Mouse (Mus musculus) intestine, embryonic 14.5 days (tissue): ENCODE results near the gene Cln3. TPM values are rescaled to one million over a fixed set of nuclear protein-coding genes. Genes with fewer than 3 reads are reported as not detected.
A peak's percentile ranks its signal among the peaks of the same experiment; 100 is the strongest.

Source experiments
- ATAC-seq: fragments of 200-750 bp; cut with Nextera tagmentation; replicated peaks from 2 replicates; pipeline ENCODE4 v1.8.0; 2017; ENCODE audit warnings: low read depth, moderate number of reproducible peaks, moderate TSS enrichment, moderate library complexity; ENCODE audit not compliant: low FRiP score, low TSS enrichment
- DNase-seq: peaks from one replicate; pipeline ENCODE4 v3.0.0-alpha.2; 2018; ENCODE audit warnings: low spot score
- H3K27ac ChIP-seq: fragments of 300-500 bp; sonication (generic); 2 replicates; pipeline ENCODE4 v1.5.1; 2014; ENCODE audit warnings: low read depth, mild to moderate bottlenecking, control low read depth
- H3K27me3 ChIP-seq: fragments of 300-500 bp; sonication (generic); replicated peaks from 2 replicates; pipeline ENCODE4 v1.6.1; 2014; ENCODE audit warnings: low read length, control low read depth; ENCODE audit not compliant: control insufficient read depth, insufficient read depth
- H3K36me3 ChIP-seq: fragments of 300-500 bp; sonication (generic); 2 replicates; pipeline ENCODE4 v1.6.1; 2014; ENCODE audit warnings: low read length, control low read depth; ENCODE audit not compliant: control insufficient read depth, insufficient read depth
- H3K4me1 ChIP-seq: fragments of 300-500 bp; sonication (generic); replicated peaks from 2 replicates; pipeline ENCODE4 v1.6.1; 2014; ENCODE audit warnings: low read length, control low read depth, mixed read lengths; ENCODE audit not compliant: control insufficient read depth, insufficient read depth
- H3K4me2 ChIP-seq: fragments of 300-500 bp; sonication (generic); 2 replicates; pipeline ENCODE4 v1.6.1; 2014; ENCODE audit warnings: low read length
- H3K4me3 ChIP-seq: fragments of 300-500 bp; sonication (generic); 2 replicates; pipeline ENCODE4 v1.5.1; 2014; ENCODE audit warnings: low read depth, low read length, control low read depth, mixed read lengths
- H3K9ac ChIP-seq: fragments of 300-500 bp; sonication (generic); 2 replicates; pipeline ENCODE4 v1.6.1; 2014; ENCODE audit warnings: mild to moderate bottlenecking, low read length
- H3K9me3 ChIP-seq: fragments of 300-500 bp; sonication (generic); 2 replicates; pipeline ENCODE4 v1.6.1; 2016; ENCODE audit warnings: low read length, control low read depth; ENCODE audit not compliant: control insufficient read depth
- WGBS: fragments of 180-500 bp; shearing (Covaris S2); extraction: QIAGEN DNeasy Blood & Tissue Kit; methylation state at CpG from one replicate; pipeline ENCODE4 v1.1.7; 2014; 5-methylcytosine and 5-hydroxymethylcytosine counted together
- microRNA-seq: library from miRNA; unstranded; fragments of <30 nt; microRNA quantifications from one replicate; pipeline ENCODE4, GENCODE M21; 2016
- polyA plus RNA-seq: library from polyadenylated mRNA; unstranded; fragments of >200 nt; fragmentation: Nextera tagmentation; extraction: Ambion mirVana; gene quantifications from 2 replicates; pipeline ENCODE4 v1.2.1, GENCODE M21; 2014

Cln3 gene
- polyA plus RNA-seq, 1 experiment from 2014 or later: 24.3 TPM

GRCm38 (mm10) chr7:126528166-126528577 is 57.4 kb downstream of the Cln3 start:
- no peaks in the 10 kb centered on the region for H3K9me3 ChIP-seq
- peak overlapping the region; percentile 34 for H3K9ac ChIP-seq
- ATAC-seq: 0 out of 2 replicates have a peak, but pooled peaks have one; percentile 43
- H3K36me3 ChIP-seq: no peaks in the 10 kb centered on the region
- H3K27ac ChIP-seq: no peak overlapping the region
- no peaks in the 10 kb centered on the region for H3K4me1 ChIP-seq
- DNase-seq: peak; percentile 72
- 8% methylated on average over 1 of the region's 1 CpGs for WGBS
- H3K4me2 ChIP-seq: no peak overlapping the region
- H3K27me3 ChIP-seq: no peaks in the 10 kb centered on the region
- H3K4me3 ChIP-seq: no peak overlapping the region

- Histone ChIP-seq H3K9me3 (no peaks in the 10 kb centered on the region), H3K9ac (no peak overlapping the region), H3K36me3 (no peaks in the 10 kb centered on the region), H3K4me2 (no peak overlapping the region), H3K27ac (no peak overlapping the region), H3K4me3 (no peak overlapping the region), H3K27me3 (no peaks in the 10 kb centered on the region), H3K4me1 (no peaks in the 10 kb centered on the region)
- WGBS: 82% methylated on average over 3 of the region's 3 CpGs
- DNase-seq: no peak
- ATAC-seq: no peak
Observed at GRCm38 (mm10) chr7:126523316-126523715, 62.3 kb downstream of the Cln3 start.

Small RNA genes within 50 kb of the gene (microRNA-seq; reads per million reads assigned to microRNA genes)
- gene Mir7059: 1.4 reads per million, percentile 16 among the genes with 10 or more reads in this experiment

Other genes starting within 250 kb of the Cln3 start
- 1.1 and 1.9 TPM in 2 replicates for gene Lat, start 216.2 kb downstream of the Cln3 start, polyA plus RNA-seq
- gene Spns1, start 208.4 kb downstream of the Cln3 start, polyA plus RNA-seq: 44.4 and 45.9 TPM in 2 replicates
- gene Nfatc2ip, start 189.1 kb downstream of the Cln3 start, polyA plus RNA-seq: 2.3 and 2.6 TPM in 2 replicates
- not detected in 2 replicates for gene Cd19, start 170.9 kb downstream of the Cln3 start, polyA plus RNA-seq
- 24.6 and 27.6 TPM in 2 replicates for gene Rabep2, start 157.1 kb downstream of the Cln3 start, polyA plus RNA-seq
- 0.16 TPM in 1 of 2 replicates, not detected in the other for gene Atp2a1, start 122.7 kb downstream of the Cln3 start, polyA plus RNA-seq
- 40.9 and 41.4 TPM in 2 replicates for gene Sh2b1, start 110.4 kb downstream of the Cln3 start, polyA plus RNA-seq
- 188 and 192 TPM in 2 replicates for gene Tufm, start 98.5 kb downstream of the Cln3 start, polyA plus RNA-seq
- gene Atxn2l, start 82.4 kb downstream of the Cln3 start, polyA plus RNA-seq: 44.4 and 50.7 TPM in 2 replicates
- 184 and 188 TPM in 2 replicates for gene Eif3c, start 19.4 kb downstream of the Cln3 start, polyA plus RNA-seq
- 0.60 and 1.1 TPM in 2 replicates for gene Apobr, start 875 bp downstream of the Cln3 start, polyA plus RNA-seq
- gene Il27, start 9.1 kb upstream of the Cln3 start, polyA plus RNA-seq: not detected in 2 replicates
- gene Nupr1, start 45.0 kb upstream of the Cln3 start, polyA plus RNA-seq: 6.6 and 27.3 TPM in 2 replicates
- gene Sgf29, start 63.5 kb upstream of the Cln3 start, polyA plus RNA-seq: 53.4 and 64.5 TPM in 2 replicates
- 3.5 and 3.8 TPM in 2 replicates for gene Sult1a1, start 90.6 kb upstream of the Cln3 start, polyA plus RNA-seq
- gene Bola2, start 109.6 kb upstream of the Cln3 start, polyA plus RNA-seq: 140 and 159 TPM in 2 replicates
- gene Slx1b, start 110.0 kb upstream of the Cln3 start, polyA plus RNA-seq: 7.1 and 8.4 TPM in 2 replicates
- 35.1 and 35.9 TPM in 2 replicates for gene Coro1a, start 122.0 kb upstream of the Cln3 start, polyA plus RNA-seq
- 101 and 104 TPM in 2 replicates for gene Mapk3, start 173.8 kb upstream of the Cln3 start, polyA plus RNA-seq
- 3.6 and 3.9 TPM in 2 replicates for gene Gdpd3, start 180.5 kb upstream of the Cln3 start, polyA plus RNA-seq
- 105 and 106 TPM in 2 replicates for gene Ypel3, start 191.1 kb upstream of the Cln3 start, polyA plus RNA-seq
- gene Tbx6, start 195.7 kb upstream of the Cln3 start, polyA plus RNA-seq: 0.36 and 0.47 TPM in 2 replicates
- gene Ppp4c, start 206.7 kb upstream of the Cln3 start, polyA plus RNA-seq: 277 and 280 TPM in 2 replicates
- 1.5 and 1.8 TPM in 2 replicates for gene Fam57b, start 211.9 kb upstream of the Cln3 start, polyA plus RNA-seq
- not detected in 2 replicates for gene 4930451I11Rik, start 245.8 kb upstream of the Cln3 start, polyA plus RNA-seq